Mouse (Mus musculus) limb, embryonic 10.5 days (tissue): ENCODE measurements at regions not wholly inside any gene's neighbourhood (a gene's known extent, or its start where the extent isn't known, plus 50 kb on each side); places are given as distances from the start of the nearest gene placed in this dataset.

Experiments
- DNase-seq: peaks from one replicate; pipeline ENCODE4 v3.0.0-alpha.2; 2017; ENCODE audit warnings: low spot score
- H3K27ac ChIP-seq: fragments of 300-500 bp; sonication (generic); 2 replicates; pipeline ENCODE4 v1.5.1; 2016; ENCODE audit warnings: mild to moderate bottlenecking
- H3K27me3 ChIP-seq: fragments of 300-500 bp; sonication (generic); 2 replicates; pipeline ENCODE4 v1.6.1; 2016; ENCODE audit warnings: low read depth, mild to moderate bottlenecking; ENCODE audit not compliant: poor library complexity, severe bottlenecking
- H3K36me3 ChIP-seq: fragments of 300-500 bp; sonication (generic); 2 replicates; pipeline ENCODE4 v1.6.1; 2016; ENCODE audit warnings: mild to moderate bottlenecking, moderate library complexity
- H3K4me1 ChIP-seq: fragments of 300-500 bp; sonication (generic); 2 replicates; pipeline ENCODE4 v1.6.1; 2016
- H3K4me3 ChIP-seq: fragments of 300-500 bp; sonication (generic); 2 replicates; pipeline ENCODE4 v1.5.1; 2016; ENCODE audit warnings: mild to moderate bottlenecking, moderate library complexity
- H3K9me3 ChIP-seq: fragments of 300-500 bp; sonication (generic); replicated peaks from 2 replicates; pipeline ENCODE4 v1.6.1; 2016; ENCODE audit warnings: mild to moderate bottlenecking
- WGBS: fragments of 180-500 bp; shearing (Covaris S2); methylation state at CpG from one replicate; pipeline ENCODE4 v1.1.7; 2016; 5-methylcytosine and 5-hydroxymethylcytosine counted together

DNA sequence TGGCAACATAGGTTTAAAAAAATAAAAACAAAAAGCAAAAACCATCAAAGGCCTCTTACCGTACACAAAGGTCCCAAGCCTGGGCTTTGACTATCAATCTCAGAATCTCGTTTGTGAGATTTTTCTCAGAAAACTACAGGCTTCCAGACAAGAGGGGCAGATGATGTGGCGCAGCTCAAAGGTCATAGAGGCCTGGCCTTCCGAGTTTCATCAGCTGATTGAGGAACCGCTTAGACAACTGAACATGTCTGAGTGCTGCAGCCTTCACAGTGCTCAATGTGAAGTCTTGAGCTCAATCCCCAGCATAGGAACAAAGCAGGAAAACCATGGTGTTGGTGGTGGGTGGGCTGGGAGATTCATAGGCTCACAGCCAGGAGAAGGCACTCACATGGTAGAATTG is 227.9 kb upstream of the Sulf2 start:
- Histone ChIP-seq H3K4me1 (peaks cover 81% of the 10 kb centered on the region), H3K9me3 (no peaks in the 10 kb centered on the region), H3K4me3 (no peak overlapping the region), H3K27me3 (no peaks in the 10 kb centered on the region), H3K27ac (peak overlapping the region; percentile 75), H3K36me3 (no peaks in the 10 kb centered on the region)
- no peak for DNase-seq
- 86% methylated on average over 5 of the region's 5 CpGs for WGBS

DNA sequence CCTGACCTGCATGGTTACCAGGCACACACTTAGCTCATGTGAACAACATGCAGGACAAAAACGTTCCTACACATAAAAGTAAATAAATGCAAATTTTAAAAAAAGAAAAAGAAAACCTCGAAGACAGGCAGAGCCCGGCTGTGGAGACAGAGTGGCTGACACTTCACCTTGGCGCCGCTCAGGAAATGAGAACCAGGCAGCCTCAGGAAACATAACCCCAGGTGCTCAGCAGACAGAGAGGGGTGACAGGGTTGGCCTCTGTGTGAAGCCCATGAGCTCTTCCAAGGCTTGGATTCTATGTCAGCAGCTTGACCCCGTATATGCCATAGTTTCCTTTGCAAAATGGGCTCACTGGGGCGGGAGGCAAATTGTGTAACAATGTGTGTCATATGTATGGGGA is 226.7 kb upstream of the Sulf2 start:
- DNase-seq, result peak; percentile 52
- H3K27me3 ChIP-seq, result no peaks in the 10 kb centered on the region
- no peaks in the 10 kb centered on the region for H3K9me3 ChIP-seq
- no peaks in the 10 kb centered on the region for H3K36me3 ChIP-seq
- H3K4me3 ChIP-seq, result no peak overlapping the region
- peak overlapping the region; percentile 75 for H3K27ac ChIP-seq
- peaks cover 82% of the 10 kb centered on the region for H3K4me1 ChIP-seq
- 65% methylated on average over 7 of the region's 7 CpGs for WGBS

DNA sequence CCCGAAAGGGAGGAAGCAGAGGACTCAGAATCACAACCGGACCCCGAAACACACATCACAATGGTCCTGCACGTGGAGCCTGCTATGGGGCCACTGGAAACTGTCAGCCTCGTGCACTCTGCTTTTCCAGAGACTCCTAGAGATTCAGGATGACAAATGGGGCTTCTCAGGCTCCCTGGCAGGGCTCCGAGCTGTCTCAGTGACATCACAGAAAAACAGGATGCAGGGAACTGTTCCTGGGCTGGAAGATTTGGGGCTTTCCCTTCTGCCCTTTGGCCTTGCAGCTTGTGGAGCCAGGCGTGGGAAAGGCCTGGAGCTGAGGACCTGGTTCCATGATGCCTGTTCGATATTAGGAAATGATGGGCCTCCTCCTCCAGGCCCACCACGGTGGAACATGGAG is 225.4 kb upstream of the Sulf2 start:
- Histone ChIP-seq H3K27me3 (no peaks in the 10 kb centered on the region), H3K4me1 (peaks cover 80% of the 10 kb centered on the region), H3K4me3 (no peak overlapping the region), H3K9me3 (no peaks in the 10 kb centered on the region), H3K27ac (peak overlapping the region; percentile 75), H3K36me3 (no peaks in the 10 kb centered on the region)
- DNase-seq, result no peak
- 75% methylated on average over 9 of the region's 9 CpGs for WGBS

DNA sequence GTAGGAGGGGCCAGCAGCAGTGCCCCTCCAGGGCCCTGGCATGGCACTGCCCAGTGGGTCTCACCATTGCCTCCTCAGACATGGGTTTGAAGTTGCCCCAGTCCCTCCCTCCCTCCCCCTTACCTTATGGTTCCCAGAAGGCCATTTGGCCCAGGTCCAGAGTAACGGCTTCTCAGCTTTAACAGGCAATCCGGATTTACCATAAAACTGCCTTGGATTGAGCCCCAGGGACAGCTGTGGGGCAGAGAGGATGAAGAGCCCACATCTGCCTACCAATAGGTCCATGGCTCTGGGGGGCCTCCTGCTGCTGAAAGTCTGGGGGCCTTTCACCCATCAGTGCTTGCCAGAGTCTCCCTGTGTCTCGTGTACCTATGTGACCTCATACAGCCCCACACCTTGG is 222.9 kb upstream of the Sulf2 start:
- no peak for DNase-seq

DNA sequence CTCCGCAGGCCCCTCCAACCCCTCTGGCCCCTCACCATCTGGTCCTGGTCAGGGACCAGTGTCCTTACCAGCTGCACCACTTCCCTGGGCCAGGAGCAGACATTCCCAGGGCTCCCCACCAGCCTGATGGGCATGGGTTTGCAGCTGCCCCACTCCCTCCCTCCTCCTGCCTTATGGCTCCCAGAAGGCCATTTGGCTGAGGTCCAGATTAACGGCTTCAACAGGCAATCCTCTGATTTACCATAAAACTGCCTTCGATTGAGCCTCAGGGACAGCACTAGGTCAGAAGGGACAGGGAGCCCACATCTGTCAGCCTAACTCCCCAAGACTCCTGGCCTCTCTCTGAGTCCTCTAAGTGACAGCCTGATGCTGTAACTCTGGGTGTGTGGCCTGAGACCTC is 221.9 kb upstream of the Sulf2 start:
- Histone ChIP-seq H3K27me3 (no peaks in the 10 kb centered on the region), H3K4me3 (no peak overlapping the region), H3K27ac (peak overlapping the region; percentile 74), H3K36me3 (no peaks in the 10 kb centered on the region), H3K9me3 (no peaks in the 10 kb centered on the region), H3K4me1 (peaks cover 49% of the 10 kb centered on the region)
- peak; percentile 54 for DNase-seq
- WGBS, result 12% methylated on average over 3 of the region's 3 CpGs

More for the DNA sequence above, 222.9 kb upstream of the Sulf2 start:
- WGBS, result 48% methylated on average over 3 of the region's 3 CpGs
- Histone ChIP-seq H3K27ac (peak overlapping the region; percentile 74; the same call in 1 of the 2 replicates), H3K9me3 (no peaks in the 10 kb centered on the region), H3K4me3 (no peak overlapping the region), H3K27me3 (no peaks in the 10 kb centered on the region), H3K4me1 (peaks cover 59% of the 10 kb centered on the region), H3K36me3 (no peaks in the 10 kb centered on the region)

DNA sequence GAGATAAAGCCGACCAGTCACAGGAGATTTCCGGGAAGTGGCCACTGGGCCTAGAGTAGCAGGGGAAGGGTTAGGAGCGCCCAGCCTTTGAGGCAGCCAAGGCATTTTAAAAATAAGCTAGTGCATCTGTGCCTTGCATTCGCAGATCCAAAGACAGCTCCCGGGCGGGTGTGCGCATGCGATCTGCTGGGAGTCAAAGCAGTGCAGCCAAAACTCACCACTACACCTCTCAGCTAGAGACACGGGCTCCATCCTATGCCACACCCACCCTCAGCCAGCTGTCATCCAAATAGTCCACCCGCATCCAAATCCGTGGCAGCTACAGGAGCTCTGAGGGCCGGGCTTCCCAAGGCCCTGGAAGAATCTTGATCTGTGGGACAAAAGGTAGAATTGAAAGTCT is 220.2 kb upstream of the Sulf2 start:
- Histone ChIP-seq H3K9me3 (no peaks in the 10 kb centered on the region), H3K27ac (0 out of 2 replicates have a peak overlapping the region, but pooled peaks have one; percentile 15), H3K4me1 (peaks cover 37% of the 10 kb centered on the region), H3K27me3 (no peaks in the 10 kb centered on the region), H3K4me3 (no peak overlapping the region), H3K36me3 (no peaks in the 10 kb centered on the region)
- no peak for DNase-seq
- WGBS, result 91% methylated on average over 12 of the region's 12 CpGs

DNA sequence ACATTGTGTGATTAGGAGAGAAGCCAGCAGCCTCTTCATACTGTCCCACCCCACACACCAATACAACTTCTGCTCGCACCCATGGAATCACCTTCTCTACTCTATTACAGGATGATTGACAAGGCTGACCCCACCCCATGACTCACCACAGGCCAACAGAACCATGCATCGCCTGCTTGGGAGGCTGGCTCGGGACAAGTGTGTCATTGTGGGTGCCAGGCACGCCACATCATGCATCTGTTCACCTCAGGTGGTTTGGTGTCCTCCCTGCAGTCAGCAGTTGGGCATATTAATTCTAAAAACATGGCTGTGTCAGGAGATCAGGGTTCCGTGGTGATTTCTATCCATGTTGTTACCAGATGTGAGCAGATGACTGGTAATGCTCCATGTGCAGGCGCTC is 215.3 kb upstream of the Sulf2 start:
- DNase-seq, result no peak
- WGBS, result 87% methylated on average over 6 of the region's 6 CpGs
- Histone ChIP-seq H3K27ac (peak overlapping the region; percentile 56), H3K36me3 (no peaks in the 10 kb centered on the region), H3K4me1 (peaks cover 17% of the 10 kb centered on the region), H3K4me3 (no peak overlapping the region), H3K27me3 (no peaks in the 10 kb centered on the region), H3K9me3 (no peaks in the 10 kb centered on the region)

DNA sequence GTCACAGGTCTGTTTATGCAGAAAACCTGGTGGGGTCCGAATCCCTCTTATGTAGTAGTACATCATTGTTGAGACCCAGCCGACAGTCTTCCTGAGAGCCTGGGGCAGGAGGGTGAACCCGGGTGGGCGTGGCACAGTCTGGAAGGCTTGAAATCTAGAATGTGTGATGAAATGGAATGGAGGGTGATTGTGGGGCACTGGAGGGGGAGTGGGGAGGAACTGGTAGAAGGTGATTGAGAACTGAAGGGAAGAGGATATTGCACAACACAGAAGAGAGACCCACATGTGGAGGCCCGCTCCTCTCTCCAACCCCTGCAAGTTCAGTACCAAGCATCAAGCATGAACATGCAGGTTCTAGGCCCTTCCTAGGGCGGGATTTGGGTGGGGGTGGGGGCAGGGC is 206.2 kb upstream of the Sulf2 start:
- Histone ChIP-seq H3K27ac (0 out of 2 replicates have a peak overlapping the region, but pooled peaks have one; percentile 4), H3K4me1 (peaks cover 34% of the 10 kb centered on the region), H3K9me3 (no peaks in the 10 kb centered on the region), H3K36me3 (no peaks in the 10 kb centered on the region), H3K4me3 (no peak overlapping the region), H3K27me3 (no peaks in the 10 kb centered on the region)
- DNase-seq, result no peak
- WGBS, result 91% methylated on average over 6 of the region's 6 CpGs

DNA sequence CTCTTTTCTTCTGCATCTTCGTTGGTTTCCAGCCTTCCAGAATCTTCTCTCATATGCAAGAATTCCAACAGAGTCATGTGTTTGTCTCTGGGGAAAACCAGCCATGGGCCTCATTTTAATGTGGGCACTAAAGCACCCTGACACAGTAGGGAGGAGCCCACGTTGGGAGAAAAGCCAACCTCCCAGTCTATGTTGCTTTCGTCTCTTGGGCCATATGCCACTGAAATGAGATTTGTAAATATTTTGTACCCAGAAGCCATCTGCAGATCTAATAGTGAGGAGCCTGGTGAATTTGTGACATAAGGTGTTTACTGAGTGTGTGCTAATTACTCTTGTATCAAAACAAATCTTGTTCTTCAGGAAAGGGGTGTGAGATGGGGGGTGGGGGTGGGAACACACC is 205.3 kb upstream of the Sulf2 start:
- WGBS, result 72% methylated on average over 3 of the region's 3 CpGs

DNA sequence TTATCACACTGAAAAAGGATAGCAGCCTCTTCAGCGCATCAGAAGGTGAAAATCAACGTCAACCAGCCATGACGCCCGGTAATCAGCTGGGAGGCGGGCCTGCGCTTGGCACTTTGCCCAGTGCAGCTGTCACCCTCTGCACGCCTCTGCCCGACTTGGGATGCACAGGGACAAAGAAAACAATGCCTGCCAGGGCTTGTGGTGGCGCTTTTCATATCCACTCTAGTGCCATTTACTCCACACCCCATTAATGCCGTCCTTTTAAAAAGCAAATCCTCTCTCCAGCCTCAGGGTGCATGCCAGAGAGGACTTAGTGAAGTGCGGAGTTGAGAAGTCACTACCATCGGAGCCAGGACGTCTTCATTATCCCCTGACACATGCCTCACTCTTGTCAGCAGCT is 204.5 kb upstream of the Sulf2 start:
- WGBS, result 84% methylated on average over 13 of the region's 13 CpGs
- H3K36me3 ChIP-seq, result no peaks in the 10 kb centered on the region
- no peak for DNase-seq
- H3K27ac ChIP-seq, result 0 out of 2 replicates have a peak overlapping the region, but pooled peaks have one; percentile 53
- no peaks in the 10 kb centered on the region for H3K9me3 ChIP-seq
- peaks cover 47% of the 10 kb centered on the region for H3K4me1 ChIP-seq
- no peak overlapping the region for H3K4me3 ChIP-seq
- no peaks in the 10 kb centered on the region for H3K27me3 ChIP-seq

More for the DNA sequence above, 205.3 kb upstream of the Sulf2 start:
- Histone ChIP-seq H3K27me3 (no peaks in the 10 kb centered on the region), H3K4me1 (peaks cover 40% of the 10 kb centered on the region), H3K4me3 (no peak overlapping the region), H3K36me3 (no peaks in the 10 kb centered on the region), H3K27ac (no peak overlapping the region), H3K9me3 (no peaks in the 10 kb centered on the region)
- no peak for DNase-seq

DNA sequence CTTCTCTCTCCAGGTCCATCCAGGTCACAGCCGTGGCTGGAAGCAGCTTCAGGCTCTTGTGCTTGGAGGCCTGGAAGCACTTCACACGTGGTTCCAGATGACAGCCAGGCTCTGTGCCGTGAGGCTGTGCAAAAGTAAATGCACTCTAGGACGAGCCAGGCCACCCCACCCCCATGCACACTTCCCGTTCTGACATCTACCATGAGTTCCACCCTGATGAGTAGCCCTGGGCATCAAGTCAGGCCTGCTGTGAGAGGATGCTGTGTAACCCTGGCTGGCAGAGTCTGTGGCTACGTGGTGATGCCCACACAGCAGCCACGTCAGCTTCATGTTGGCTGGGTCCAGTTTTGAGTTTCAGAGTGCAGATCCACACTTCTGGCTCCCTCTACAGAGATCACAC is 202.4 kb upstream of the Sulf2 start:
- peaks cover 62% of the 10 kb centered on the region for H3K4me1 ChIP-seq
- no peak for DNase-seq
- H3K36me3 ChIP-seq, result no peaks in the 10 kb centered on the region
- H3K9me3 ChIP-seq, result no peaks in the 10 kb centered on the region
- peak overlapping the region; percentile 64 for H3K27ac ChIP-seq
- H3K4me3 ChIP-seq, result no peak overlapping the region
- WGBS, result 53% methylated on average over 7 of the region's 7 CpGs
- H3K27me3 ChIP-seq, result no peaks in the 10 kb centered on the region

DNA sequence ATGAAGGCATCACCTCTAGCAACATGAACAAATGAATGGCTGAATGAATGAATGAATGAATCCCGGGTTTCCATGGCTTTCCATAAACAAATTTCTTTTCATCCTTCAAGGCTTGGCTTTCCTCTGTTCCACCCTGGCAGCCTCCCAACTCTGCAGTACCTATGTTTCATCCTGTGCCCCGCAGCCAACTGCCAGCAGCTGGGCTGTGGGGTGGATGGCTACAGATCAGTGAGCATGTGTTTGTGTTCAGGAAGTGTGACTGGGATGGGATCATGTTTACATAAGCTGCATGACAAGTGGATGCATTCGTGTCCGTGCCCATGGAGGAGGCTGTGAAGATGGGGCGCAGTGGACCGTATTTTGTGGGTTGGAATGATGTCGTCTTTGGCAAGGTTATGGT is 200.5 kb upstream of the Sulf2 start:
- Histone ChIP-seq H3K27me3 (no peaks in the 10 kb centered on the region), H3K9me3 (no peaks in the 10 kb centered on the region), H3K4me3 (no peak overlapping the region), H3K36me3 (no peaks in the 10 kb centered on the region), H3K4me1 (peaks cover 57% of the 10 kb centered on the region), H3K27ac (peak overlapping the region; percentile 53; the same call in 1 of the 2 replicates)
- DNase-seq, result no peak
- WGBS, result 94% methylated on average over 7 of the region's 7 CpGs

DNA sequence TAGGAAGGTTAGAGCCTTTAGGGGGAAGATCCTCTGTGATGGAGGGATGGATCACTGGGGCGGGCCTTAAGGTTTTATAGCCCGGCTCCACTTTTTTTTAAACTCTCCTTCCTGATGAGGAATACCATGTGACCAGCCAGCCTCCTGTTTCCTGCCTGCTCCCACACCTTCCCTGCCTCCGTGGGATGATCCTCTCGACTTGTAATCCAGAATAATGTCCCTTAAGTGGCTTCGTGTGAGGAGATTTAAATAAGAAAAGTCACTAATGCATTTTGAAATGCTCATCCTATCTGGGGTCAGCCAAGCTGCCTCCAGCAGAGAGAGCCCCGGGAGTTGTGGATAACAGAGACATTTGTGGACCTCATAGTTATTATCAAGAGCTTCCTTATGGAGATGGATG is 200.0 kb upstream of the Sulf2 start:
- no peak for DNase-seq
- WGBS, result 55% methylated on average over 6 of the region's 6 CpGs
- Histone ChIP-seq H3K9me3 (no peaks in the 10 kb centered on the region), H3K4me1 (peaks cover 57% of the 10 kb centered on the region), H3K4me3 (no peak overlapping the region), H3K27me3 (no peaks in the 10 kb centered on the region), H3K36me3 (no peaks in the 10 kb centered on the region), H3K27ac (0 out of 2 replicates have a peak overlapping the region, but pooled peaks have one; percentile 53)

DNA sequence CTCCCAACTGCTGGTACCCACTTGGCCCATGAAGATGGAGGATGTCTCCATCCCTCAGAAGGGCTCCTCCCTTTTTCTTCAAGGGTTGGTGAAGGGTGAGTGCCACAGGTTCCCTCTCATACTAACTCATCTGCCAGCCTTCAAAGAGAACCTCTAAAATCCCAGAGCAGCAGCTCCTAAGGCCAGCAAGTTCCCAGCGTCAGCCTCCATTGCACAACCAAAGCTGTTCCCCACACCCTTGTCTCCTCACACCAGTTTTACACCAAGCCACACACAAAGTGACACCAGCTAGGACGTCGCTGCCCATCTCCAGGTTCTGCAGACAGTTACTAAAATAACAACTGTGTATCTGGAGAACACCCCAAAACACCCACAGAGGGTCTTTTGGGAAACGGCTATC is 198.9 kb upstream of the Sulf2 start:
- Histone ChIP-seq H3K4me3 (no peak overlapping the region), H3K9me3 (no peaks in the 10 kb centered on the region), H3K4me1 (peaks cover 52% of the 10 kb centered on the region), H3K27me3 (no peaks in the 10 kb centered on the region), H3K27ac (peak overlapping the region; percentile 71; the same call in 1 of the 2 replicates), H3K36me3 (no peaks in the 10 kb centered on the region)
- WGBS, result 86% methylated on average over 4 of the region's 4 CpGs
- no peak for DNase-seq
